Mouse (Mus musculus) embryonic stem cell, embryonic (primary cell): ENCODE data around the gene D930020B18Rik.

Experiments used
- CTCF ChIA-PET, 4 experiments: fragments of 300-600 bp in 2 of 4; fragments of 350-600 bp in 2 of 4; sonication (Branson Sonifier 250); formaldehyde crosslinking; loops; one replicate each; lab custom pipeline; 2022; ENCODE audit warnings: inconsistent platforms in 2 of 4; lab: Charles Lee
- POLR2A ChIA-PET, 4 experiments: fragments of 300-600 bp in 2 of 4; fragments of 350-600 bp in 2 of 4; sonication (Branson Sonifier 250); formaldehyde crosslinking; loops; one replicate each; lab custom pipeline; 2022; ENCODE audit warnings: antibody characterized with exemption in 4 of 4, inconsistent platforms in 1 of 4; lab: Charles Lee

D930020B18Rik gene

GRCm38 (mm10) chr10:121641272-121642053 is at the start of gene D930020B18Rik:
Gene D930020B18Rik (plus strand): TSS chr10:121641588.
- ChIA-PET POLR2A (interaction anchor here in 3 of 4 experiments (0.6 to 5.5 kb wide), 13 partner anchors 13 to 456 kb away, joined by 3 to 59 read pairs (median 3); partner anchors contain the start of genes Xpot (in 3 of the 3), BC048403 (in 1 of the 3) and Rxylt1 (in 1 of the 3)), CTCF (interaction anchor here (0.6 to 2.2 kb wide), 10 partner anchors 45 to 1465 kb away, joined by 3 to 7 read pairs (median 3); no protein-coding TSS in a partner anchor)

- CTCF ChIA-PET: no interaction called here
- POLR2A ChIA-PET: interaction anchor here in 2 of 4 experiments (0.9 to 3.2 kb wide), 5 partner anchors 10 to 24 kb away, joined by 3 to 20 read pairs (median 3); partner anchors contain the start of gene Tbk1 (in 2 of the 2)
Observed at GRCm38 (mm10) chr10:121596580-121596979, 44.8 kb upstream of the D930020B18Rik start.

- ChIA-PET POLR2A (no interaction called here), CTCF (no interaction called here)
Observed at GRCm38 (mm10) chr10:121601272-121601671, 40.1 kb upstream of the D930020B18Rik start.

GRCm38 (mm10) chr10:121603556-121603955 is 37.8 kb upstream of the D930020B18Rik start:
- ChIA-PET POLR2A (interaction anchor here in 1 of 4 experiments (2.9 kb wide), 1 partner anchor 9 kb away, joined by 8 read pairs; no protein-coding TSS in a partner anchor), CTCF (no interaction called here)

- ChIA-PET CTCF (no interaction called here), POLR2A (interaction anchor here in 3 of 4 experiments (0.9 to 3.9 kb wide), 7 partner anchors 10 to 49 kb away, joined by 3 to 22 read pairs (median 4); partner anchors contain the start of gene Tbk1 (in 1 of the 3))
Observed at GRCm38 (mm10) chr10:121604632-121605344, 36.6 kb upstream of the D930020B18Rik start.

GRCm38 (mm10) chr10:121608177-121608576 is 33.2 kb upstream of the D930020B18Rik start:
- POLR2A ChIA-PET: interaction anchor here in 2 of 4 experiments (1.1 to 2.8 kb wide), 10 partner anchors 9 to 20 kb away, joined by 3 to 14 read pairs (median 4); partner anchors contain the start of gene Xpot (in 2 of the 2)
- CTCF ChIA-PET: no interaction called here

GRCm38 (mm10) chr10:121611587-121611986 is 29.8 kb upstream of the D930020B18Rik start:
- POLR2A ChIA-PET: interaction anchor here in 2 of 4 experiments (1.0 to 3.4 kb wide), 2 partner anchors 13 to 21 kb away, joined by 3 to 19 read pairs; no protein-coding TSS in a partner anchor
- CTCF ChIA-PET: no interaction called here

GRCm38 (mm10) chr10:121612448-121612847 is 28.9 kb upstream of the D930020B18Rik start:
- CTCF ChIA-PET: no interaction called here

GRCm38 (mm10) chr10:121613570-121613969 is 27.8 kb upstream of the D930020B18Rik start:
- ChIA-PET POLR2A (interaction anchor here in 3 of 4 experiments (0.9 to 1.5 kb wide), 4 partner anchors 13 to 22 kb away, joined by 3 to 6 read pairs (median 6); partner anchors contain the start of gene Xpot (in 3 of the 3)), CTCF (no interaction called here)

More at GRCm38 (mm10) chr10:121612448-121612847, 28.9 kb upstream of the D930020B18Rik start:
- POLR2A ChIA-PET: interaction anchor here in 3 of 4 experiments (0.8 to 1.5 kb wide), 5 partner anchors 14 to 21 kb away, joined by 3 to 6 read pairs (median 5); partner anchors contain the start of gene Xpot (in 3 of the 3)

GRCm38 (mm10) chr10:121615146-121615870 is 26.1 kb upstream of the D930020B18Rik start:
- CTCF ChIA-PET: interaction anchor here in 1 of 4 experiments (0.6 kb wide), 2 partner anchors 159 to 1119 kb away, joined by 4 to 6 read pairs; no protein-coding TSS in a partner anchor
- POLR2A ChIA-PET: interaction anchor here in 3 of 4 experiments (0.7 to 2.6 kb wide), 15 partner anchors 8 to 124 kb away, joined by 3 to 23 read pairs (median 4); partner anchors contain the start of genes Xpot (in 2 of the 3), BC048403 (in 1 of the 3) and Tbk1 (in 1 of the 3)

- ChIA-PET CTCF (no interaction called here), POLR2A (interaction anchor here in 3 of 4 experiments (0.6 to 2.6 kb wide), 14 partner anchors 9 to 124 kb away, joined by 3 to 23 read pairs (median 4); partner anchors contain the start of genes Xpot (in 2 of the 3), BC048403 (in 1 of the 3) and Tbk1 (in 1 of the 3))
Observed at GRCm38 (mm10) chr10:121615935-121616334, 25.5 kb upstream of the D930020B18Rik start.

- POLR2A ChIA-PET: interaction anchor here in 1 of 4 experiments (0.7 to 3.4 kb wide), 3 partner anchors 12 to 313 kb away, joined by 3 to 19 read pairs (median 3); no protein-coding TSS in a partner anchor
- CTCF ChIA-PET: no interaction called here
Observed at GRCm38 (mm10) chr10:121622431-121622830, 19.0 kb upstream of the D930020B18Rik start.

GRCm38 (mm10) chr10:121623670-121624069 is 17.7 kb upstream of the D930020B18Rik start:
- ChIA-PET POLR2A (interaction anchor here in 1 of 4 experiments (0.7 to 3.4 kb wide), 4 partner anchors 13 to 116 kb away, joined by 3 to 19 read pairs (median 4); no protein-coding TSS in a partner anchor), CTCF (interaction anchor here in 1 of 4 experiments (0.7 kb wide), 1 partner anchor 40 kb away, joined by 5 read pairs; no protein-coding TSS in a partner anchor)

GRCm38 (mm10) chr10:121625006-121625405 is 16.4 kb upstream of the D930020B18Rik start:
- CTCF ChIA-PET: no interaction called here
- POLR2A ChIA-PET: interaction anchor here in 3 of 4 experiments (0.7 to 5.6 kb wide), 9 partner anchors 9 to 1436 kb away, joined by 3 to 59 read pairs (median 8); partner anchors contain the start of genes D930020B18Rik (in 1 of the 3) and Tbk1 (in 1 of the 3)

- POLR2A ChIA-PET: interaction anchor here (0.6 to 5.6 kb wide), 41 partner anchors 8 to 1436 kb away, joined by 3 to 59 read pairs (median 5); partner anchors contain the start of genes D930020B18Rik (in 3 of the 4), Rxylt1 (in 2 of the 4), Tbk1 (in 2 of the 4) and Lemd3 (in 1 of the 4)
- CTCF ChIA-PET: interaction anchor here in 1 of 4 experiments (0.6 kb wide), 1 partner anchor 1564 kb away, joined by 4 read pairs; no protein-coding TSS in a partner anchor
Observed at GRCm38 (mm10) chr10:121625407-121626185, 15.8 kb upstream of the D930020B18Rik start.
